Mouse (Mus musculus): ENCODE measurements around the gene Fam243.

DNA sequence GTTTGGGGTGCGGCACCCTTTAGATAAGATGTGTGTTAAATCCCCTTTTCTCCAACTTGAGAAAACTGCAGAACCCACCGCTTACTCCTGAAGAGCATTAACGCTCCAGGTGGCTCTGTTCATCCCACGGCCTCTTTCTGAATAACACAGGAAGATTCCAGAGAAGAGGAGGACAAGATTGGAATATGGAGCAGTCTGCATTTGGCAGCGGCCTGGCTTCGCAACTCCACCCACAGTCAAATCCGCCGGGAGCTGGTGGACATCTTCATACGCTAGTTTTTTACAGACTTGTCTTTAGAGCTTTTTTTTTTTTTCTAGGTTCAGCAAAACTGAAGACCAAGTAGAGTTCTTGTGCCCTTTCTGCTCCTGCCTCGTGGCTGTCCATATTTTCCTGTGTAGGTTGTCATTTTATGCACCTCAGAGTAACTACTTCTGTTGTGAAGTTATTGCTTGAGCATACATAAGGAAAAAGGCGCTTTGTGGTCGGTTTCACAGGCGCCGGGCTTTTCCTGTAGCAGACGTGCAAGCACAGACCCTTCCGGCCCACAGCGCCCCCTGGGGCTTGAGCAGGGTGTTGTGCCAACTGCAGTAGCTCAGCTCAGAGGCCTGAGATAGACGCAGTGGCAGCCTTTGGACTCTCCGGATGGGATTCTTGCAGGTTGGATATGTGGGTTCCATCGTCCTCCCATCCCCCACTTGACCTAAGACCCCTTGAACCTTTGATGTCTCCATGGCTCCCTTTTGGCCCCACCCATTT lies 1.7 kb downstream of the Fam243 start:
- TF ChIP-seq CTCF (IDR thresholded peaks at IDR 0.05; ENCODE audit: insufficient read depth, low read depth, low read length) (no peak), POLR2A (IDR thresholded peaks at IDR 0.05; ENCODE audit: insufficient read depth, low read depth, low read length) (no peak)
